In genomic region chr17:91236653-91237052, GRCm38 (mm10) we compare ENCODE assay signal across 6 mouse cellular contexts.
A peak's percentile ranks its signal among the peaks of the same experiment; 100 is the strongest.
DNase-seq lines count a peak whose midpoint lies in the region; ATAC-seq lines count a peak whose summit lies in the region.
"Not testable (repeated sequence)": the region's sequence is repeated elsewhere in the genome, so short reads cannot be mapped to it uniquely, and the experiment has no call there.

No protein-coding gene starts in this region.

- H3K9me3 ChIP-seq in liver, embryonic 11.5 days (ENCODE audit: control insufficient read depth, low read length); midbrain, embryonic 13.5 days: not testable (repeated sequence)

- peak; percentile 87 for ATAC-seq in common myeloid progenitor, adult 5-6 weeks (replicated peaks; ENCODE audit: low read depth, poor library complexity, severe bottlenecking)
- ATAC-seq in frontal cortex, adult (ENCODE audit: low TSS enrichment) = peak; percentile 70
- peak; percentile 59 to 84; a peak in 3 of 4 replicates for ATAC-seq in hematopoietic stem cell, adult 5-6 weeks (replicated peaks in 1 of 2; ENCODE audit: insufficient read depth in 1 of 2, low FRiP score in 2 of 2, low TSS enrichment in 1 of 2, low read depth in 1 of 2, poor library complexity in 2 of 2, severe bottlenecking in 2 of 2)
- ATAC-seq in liver, embryonic 11.5 days (replicated peaks; ENCODE audit: low FRiP score) = 0 out of 2 replicates have a peak, but pooled peaks have one; percentile 58
- peak; percentile 92 for ATAC-seq in megakaryocyte progenitor cell, adult 5-6 weeks (replicated peaks; ENCODE audit: poor library complexity)
- ATAC-seq in midbrain, embryonic 13.5 days = peak; percentile 75; the same call in 1 of the 2 replicates

- H3K4me2 ChIP-seq in liver, embryonic 11.5 days; midbrain, embryonic 13.5 days (replicated peaks): not testable (repeated sequence)

- H3K9ac ChIP-seq in liver, embryonic 11.5 days (ENCODE audit: low read depth, low read length); midbrain, embryonic 13.5 days (replicated peaks): not testable (repeated sequence)

- H3K4me3 ChIP-seq in liver, embryonic 11.5 days (ENCODE audit: low read depth, low read length); midbrain, embryonic 13.5 days (replicated peaks): not testable (repeated sequence)

- not testable (repeated sequence) for H3K27me3 ChIP-seq in liver, embryonic 11.5 days (replicated peaks; ENCODE audit: control insufficient read depth, insufficient read depth, low read length); midbrain, embryonic 13.5 days

- H3K27ac ChIP-seq in liver, embryonic 11.5 days (ENCODE audit: low read depth, low read length); midbrain, embryonic 13.5 days: not testable (repeated sequence)

- H3K4me1 ChIP-seq in liver, embryonic 11.5 days (replicated peaks; ENCODE audit: control insufficient read depth, insufficient read depth, low read length); midbrain, embryonic 13.5 days (replicated peaks): not testable (repeated sequence)

- whole genome bisulfite sequencing in liver, embryonic 11.5 days = 92% methylated on average over 14 of the region's 14 CpGs
- 99% methylated on average over 14 of the region's 14 CpGs for WGBS in midbrain, embryonic 13.5 days

- not testable (repeated sequence) for H3K36me3 ChIP-seq in liver, embryonic 11.5 days (ENCODE audit: control insufficient read depth, insufficient read depth, low read length); midbrain, embryonic 13.5 days

- not testable (repeated sequence) for DNase-seq in liver, embryonic 11.5 days (ENCODE audit: low spot score)
